Comparison of ENCODE assay signal across 25 mouse cellular contexts in genomic region chr1:88539256-88539655, GRCm38 (mm10). TPM values are rescaled to one million over a fixed set of nuclear protein-coding genes. Genes with fewer than 3 reads are reported as not detected.
DNase-seq lines count a peak whose midpoint lies in the region; ATAC-seq and TF ChIP-seq lines count a peak whose summit lies in the region.
"Had no signal": no experiment of that assay in that cellular context is flagged by ENCODE, and none has a peak within 500 bp of the region (broad histone marks: within the 10 kb centered on the region; RNA-seq: fewer than 3 reads in every experiment).

No protein-coding gene starts in this region.

- TF ChIP-seq POLR2A in brain, embryonic 14.5 days (IDR thresholded peaks at IDR 0.05; ENCODE audit: borderline replicate concordance, extremely low read depth, insufficient read depth, insufficient read length, poor library complexity, severe bottlenecking): no peak

- H3K4me1 ChIP-seq in hindbrain, embryonic 13.5 days (replicated peaks): 0 out of 2 replicates have a peak, but pooled peaks cover 6% of the 10 kb centered on the region
- H3K4me1 ChIP-seq in hindbrain, embryonic 11.5 days (replicated peaks; ENCODE audit: control insufficient read depth, insufficient read depth, low read length): no peaks in the 10 kb centered on the region
- H3K4me1 ChIP-seq in midbrain, embryonic 15.5 days: peaks cover 3% of the 10 kb centered on the region
- H3K4me1 ChIP-seq in midbrain, embryonic 11.5 days (ENCODE audit: control insufficient read depth, insufficient read depth, low read length): no peaks in the 10 kb centered on the region
- H3K4me1 ChIP-seq: embryonic facial prominence, embryonic 13.5 days; midbrain, embryonic 12.5 days; neural tube, embryonic 13.5 days had no signal

- no peaks in the 10 kb centered on the region for H3K36me3 ChIP-seq in hindbrain, embryonic 13.5 days
- H3K36me3 ChIP-seq in hindbrain, embryonic 11.5 days (ENCODE audit: control insufficient read depth, insufficient read depth, low read length): no peaks in the 10 kb centered on the region
- H3K36me3 ChIP-seq in midbrain, embryonic 15.5 days (replicated peaks): no peaks in the 10 kb centered on the region
- H3K36me3 ChIP-seq in midbrain, embryonic 11.5 days (ENCODE audit: control insufficient read depth, insufficient read depth, low read length): no peaks in the 10 kb centered on the region
- H3K36me3 ChIP-seq: embryonic facial prominence, embryonic 13.5 days; heart, embryonic 10.5 days; limb, embryonic 13.5 days; liver, embryonic 12.5 days; midbrain, embryonic 12.5 days; neural tube, embryonic 13.5 days had no signal

- TF ChIP-seq CTCF in brain, embryonic 14.5 days (IDR thresholded peaks at IDR 0.05; ENCODE audit: borderline replicate concordance, extremely low read depth, insufficient read depth, insufficient read length): no peak

- H3K4me2 ChIP-seq in hindbrain, embryonic 13.5 days: no peak overlapping the region
- no peak overlapping the region for H3K4me2 ChIP-seq in hindbrain, embryonic 11.5 days (replicated peaks; ENCODE audit: low read depth, low read length)
- H3K4me2 ChIP-seq in midbrain, embryonic 15.5 days: no peak overlapping the region
- no peak overlapping the region for H3K4me2 ChIP-seq in midbrain, embryonic 11.5 days
- H3K4me2 ChIP-seq: embryonic facial prominence, embryonic 13.5 days; limb, embryonic 13.5 days; liver, embryonic 12.5 days; midbrain, embryonic 12.5 days; neural tube, embryonic 13.5 days had no signal

- intact Hi-C loops in heart, postnatal 10 days (cut with DNase I): no loop called here

- no peaks in the 10 kb centered on the region for H3K9me3 ChIP-seq in hindbrain, embryonic 13.5 days
- no peaks in the 10 kb centered on the region for H3K9me3 ChIP-seq in hindbrain, embryonic 11.5 days (ENCODE audit: control insufficient read depth, low read length)
- no peaks in the 10 kb centered on the region for H3K9me3 ChIP-seq in midbrain, embryonic 15.5 days
- H3K9me3 ChIP-seq in midbrain, embryonic 11.5 days (ENCODE audit: control insufficient read depth, low read length): no peaks in the 10 kb centered on the region
- H3K9me3 ChIP-seq: embryonic facial prominence, embryonic 13.5 days; heart, embryonic 10.5 days; limb, embryonic 13.5 days; liver, embryonic 12.5 days; midbrain, embryonic 12.5 days; neural tube, embryonic 13.5 days had no signal

- WGBS in hindbrain, embryonic 13.5 days: 78% methylated on average over 7 of the region's 7 CpGs
- 94% methylated on average over 7 of the region's 7 CpGs for WGBS in hindbrain, embryonic 11.5 days
- WGBS in midbrain, embryonic 15.5 days: 78% methylated on average over 7 of the region's 7 CpGs
- 93% methylated on average over 7 of the region's 7 CpGs for WGBS in midbrain, embryonic 11.5 days

- peak overlapping the region; percentile 61; the same call in 1 of the 2 replicates for H3K27ac ChIP-seq in hindbrain, embryonic 13.5 days
- no peak overlapping the region for H3K27ac ChIP-seq in hindbrain, embryonic 11.5 days (ENCODE audit: low read depth, low read length)
- H3K27ac ChIP-seq in midbrain, embryonic 15.5 days: 0 out of 2 replicates have a peak overlapping the region, but pooled peaks have one; percentile 15
- no peak overlapping the region for H3K27ac ChIP-seq in midbrain, embryonic 11.5 days (ENCODE audit: low read depth, low read length)
- H3K27ac ChIP-seq: embryonic facial prominence, embryonic 13.5 days; heart, embryonic 10.5 days; limb, embryonic 13.5 days; liver, embryonic 12.5 days; midbrain, embryonic 12.5 days; neural tube, embryonic 13.5 days had no signal

- H3K9ac ChIP-seq in hindbrain, embryonic 13.5 days: no peak overlapping the region
- no peak overlapping the region for H3K9ac ChIP-seq in hindbrain, embryonic 11.5 days (ENCODE audit: low read depth, low read length)
- no peak overlapping the region for H3K9ac ChIP-seq in midbrain, embryonic 15.5 days
- no peak overlapping the region for H3K9ac ChIP-seq in midbrain, embryonic 11.5 days (ENCODE audit: low read length)
- H3K9ac ChIP-seq: embryonic facial prominence, embryonic 13.5 days; limb, embryonic 13.5 days; liver, embryonic 12.5 days; midbrain, embryonic 12.5 days; neural tube, embryonic 13.5 days had no signal

- ATAC-seq in hindbrain, embryonic 13.5 days (ENCODE audit: low FRiP score): no peak
- no peak for ATAC-seq in hindbrain, embryonic 11.5 days (ENCODE audit: low FRiP score)
- ATAC-seq in midbrain, embryonic 15.5 days (replicated peaks): no peak
- ATAC-seq in midbrain, embryonic 11.5 days (ENCODE audit: low FRiP score): no peak
- no peak for ATAC-seq in cerebellum, adult (ENCODE audit: insufficient number of reproducible peaks, low FRiP score, low TSS enrichment)
- ATAC-seq: intestine, embryonic 16.5 days; liver, embryonic 12.5 days had no signal

- no peak overlapping the region for H3K4me3 ChIP-seq in hindbrain, embryonic 13.5 days
- H3K4me3 ChIP-seq in hindbrain, embryonic 11.5 days (ENCODE audit: low read depth, low read length): no peak overlapping the region
- H3K4me3 ChIP-seq in midbrain, embryonic 15.5 days: no peak overlapping the region
- no peak overlapping the region for H3K4me3 ChIP-seq in midbrain, embryonic 11.5 days (ENCODE audit: low read depth, low read length)
- H3K4me3 ChIP-seq: embryonic facial prominence, embryonic 13.5 days; erythroblast, embryonic 14.5 days; heart, embryonic 10.5 days; limb, embryonic 13.5 days; liver, embryonic 12.5 days; midbrain, embryonic 12.5 days; myocyte; neural tube, embryonic 13.5 days had no signal

- DNase-seq in hindbrain, embryonic 11.5 days (ENCODE audit: low spot score): no peak
- no peak for DNase-seq in midbrain, embryonic 11.5 days (ENCODE audit: low spot score, missing footprints)
- DNase-seq in brain, embryonic 14.5 days (ENCODE audit: low read depth): peak; percentile 54
- DNase-seq in heart, postnatal 10 days: no peak
- DNase-seq: adrenal gland, postnatal 10 days; embryo, embryonic 11 days; gastrocnemius, postnatal 10 days; kidney, postnatal 25 days; lung, adult 18-20 months; retina, postnatal 1 day; spleen, adult 18-20 months had no signal

- 0 out of 2 replicates have a peak, but pooled peaks cover 2% of the 10 kb centered on the region for H3K27me3 ChIP-seq in hindbrain, embryonic 13.5 days
- no peaks in the 10 kb centered on the region for H3K27me3 ChIP-seq in hindbrain, embryonic 11.5 days (ENCODE audit: control insufficient read depth, insufficient read depth, low read length)
- H3K27me3 ChIP-seq in midbrain, embryonic 15.5 days (replicated peaks): no peaks in the 10 kb centered on the region
- H3K27me3 ChIP-seq in midbrain, embryonic 11.5 days (ENCODE audit: control insufficient read depth, insufficient read depth, low read length): no peaks in the 10 kb centered on the region
- H3K27me3 ChIP-seq: embryonic facial prominence, embryonic 13.5 days; limb, embryonic 13.5 days; liver, embryonic 12.5 days; midbrain, embryonic 12.5 days; neural tube, embryonic 13.5 days had no signal

RNA-seq across cellular contexts. Expression of gene Glrp1, which starts 29.4 kb away (rescaled TPM):
- polyA plus RNA-seq in hindbrain, embryonic 13.5 days (2015; fragmentation: Nextera tagmentation; extraction: Ambion mirVana): not detected in 2 replicates
- polyA plus RNA-seq in hindbrain, embryonic 11.5 days (2014; fragmentation: Nextera tagmentation; extraction: Ambion mirVana): not detected in 2 replicates
- not detected in 2 replicates for polyA plus RNA-seq in midbrain, embryonic 15.5 days (2015; fragmentation: Nextera tagmentation; extraction: Ambion mirVana)
- not detected in 2 replicates for polyA plus RNA-seq in midbrain, embryonic 11.5 days (2014; fragmentation: Nextera tagmentation; extraction: Ambion mirVana)
- polyA plus RNA-seq in brain, embryonic 14.5 days (2012; rRNA removed): 0.04 TPM in 1 of 2 replicates, not detected in the other
- under 1 TPM in 1 of 2 experiments, not detected in 1; 0.12 TPM for total RNA-seq in heart, postnatal 10 days (2021)
- total RNA-seq: adrenal gland, postnatal 10 days; gastrocnemius, postnatal 10 days; layer of hippocampus, postnatal 36 days; MEL had no signal
- polyA plus RNA-seq: embryonic facial prominence, embryonic 13.5 days; erythroblast, embryonic 14.5 days; heart, embryonic 10.5 days; intestine, embryonic 16.5 days; limb, embryonic 13.5 days; liver, embryonic 12.5 days; midbrain, embryonic 12.5 days; neural tube, embryonic 13.5 days had no signal

Comparison
In these comparisons a context has a peak if more than half of its experiments do, and no peak if none do; other contexts are left out.
1. H3K27ac ChIP-seq: peak in hindbrain, embryonic 13.5 days (single experiment) and midbrain, embryonic 15.5 days (single experiment); none in hindbrain, embryonic 11.5 days (single experiment) and midbrain, embryonic 11.5 days (single experiment).